Mouse (Mus musculus) forebrain, embryonic 14.5 days (tissue): ENCODE data around the gene Neurl1b. TPM values are rescaled to one million over a fixed set of nuclear protein-coding genes. Genes with fewer than 3 reads are reported as not detected.

ENCODE experiments used
- ATAC-seq: fragments of 200-750 bp; cut with Nextera tagmentation; 2 replicates; pipeline ENCODE4 v1.8.0; 2017; ENCODE audit warnings: mild to moderate bottlenecking, moderate library complexity
- DNase-seq: peaks from one replicate; pipeline ENCODE4 v3.0.0-alpha.2; 2015; ENCODE audit warnings: low spot score
- H3K27ac ChIP-seq: fragments of 300-500 bp; sonication (generic); 2 replicates; pipeline ENCODE4 v1.5.1; 2014; ENCODE audit warnings: low read depth, mild to moderate bottlenecking, control low read depth, low read length, moderate library complexity
- H3K27me3 ChIP-seq: fragments of 300-500 bp; sonication (generic); replicated peaks from 2 replicates; pipeline ENCODE4 v1.6.1; 2014; ENCODE audit warnings: low read length, control low read depth, mixed read lengths; ENCODE audit not compliant: control insufficient read depth, insufficient read depth
- H3K36me3 ChIP-seq: fragments of 300-500 bp; sonication (generic); 2 replicates; pipeline ENCODE4 v1.6.1; 2014; ENCODE audit warnings: low read length, control low read depth; ENCODE audit not compliant: control insufficient read depth, insufficient read depth
- H3K4me1 ChIP-seq: fragments of 300-500 bp; sonication (generic); 2 replicates; pipeline ENCODE4 v1.6.1; 2014; ENCODE audit warnings: antibody characterized with exemption, low read length, control low read depth; ENCODE audit not compliant: control insufficient read depth, insufficient read depth
- H3K4me2 ChIP-seq: fragments of 300-500 bp; sonication (generic); 2 replicates; pipeline ENCODE4 v1.6.1; 2014; ENCODE audit warnings: mild to moderate bottlenecking, control low read depth, low read length
- H3K4me3 ChIP-seq: fragments of 300-500 bp; sonication (generic); 2 replicates; pipeline ENCODE4 v1.5.1; 2014; ENCODE audit warnings: low read depth, low read length, control low read depth
- H3K9ac ChIP-seq: fragments of 300-500 bp; sonication (generic); 2 replicates; pipeline ENCODE4 v1.6.1; 2014; ENCODE audit warnings: mild to moderate bottlenecking, low read length, control low read depth, moderate library complexity
- H3K9me3 ChIP-seq: fragments of 300-500 bp; sonication (generic); replicated peaks from 2 replicates; pipeline ENCODE4 v1.6.1; 2016; ENCODE audit warnings: low read length, control low read depth, mixed read lengths; ENCODE audit not compliant: control insufficient read depth
- WGBS: fragments of 180-500 bp; shearing (Covaris S2); extraction: QIAGEN DNeasy Blood & Tissue Kit; methylation state at CpG from one replicate; pipeline ENCODE4 v1.1.7; 2014; 5-methylcytosine and 5-hydroxymethylcytosine counted together
- polyA plus RNA-seq: library from polyadenylated mRNA; unstranded; fragments of >200 nt; fragmentation: Nextera tagmentation; extraction: Ambion mirVana; gene quantifications from 2 replicates; pipeline ENCODE4 v1.2.1, GENCODE M21; 2014

Gene Neurl1b
- polyA plus RNA-seq, 1 experiment from 2014 or later: 2.0 TPM

DNA sequence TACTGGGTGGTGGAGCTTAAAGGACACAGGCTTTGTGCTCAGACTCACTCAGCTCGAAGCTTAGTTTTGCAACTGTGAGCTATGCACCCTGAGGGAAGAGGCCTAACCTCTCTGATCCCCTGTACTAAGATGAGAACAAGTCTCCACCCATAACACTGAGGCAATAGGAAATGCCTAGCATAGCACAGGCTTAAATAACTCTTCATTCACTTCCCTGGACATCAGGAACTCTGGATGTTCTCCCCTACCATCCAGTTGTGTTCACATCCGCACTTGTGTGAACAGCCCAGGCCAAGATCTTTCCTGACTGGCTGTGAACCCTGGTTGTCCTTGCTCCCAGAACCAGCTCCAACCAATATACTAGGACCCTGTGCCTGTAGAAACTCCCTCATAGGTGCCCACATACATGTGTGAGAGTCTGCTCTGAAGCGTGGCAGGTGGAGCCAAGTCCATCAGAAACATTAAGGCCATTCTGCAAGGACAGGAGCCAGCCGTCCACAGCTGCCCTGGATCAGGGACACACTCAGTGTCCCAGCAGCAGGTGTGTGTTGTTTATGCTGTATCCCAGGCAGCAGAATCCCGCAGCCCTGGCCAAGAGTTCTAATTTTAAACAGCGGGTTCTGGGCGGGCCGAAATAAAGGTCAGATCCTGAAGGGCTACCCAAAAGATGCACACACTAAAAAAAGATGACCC, 74.2 kb downstream of the Neurl1b start:
- Histone ChIP-seq H3K4me2 (no peak overlapping the region), H3K36me3 (no peaks in the 10 kb centered on the region), H3K4me1 (no peaks in the 10 kb centered on the region), H3K9me3 (no peaks in the 10 kb centered on the region), H3K27me3 (no peaks in the 10 kb centered on the region), H3K9ac (no peak overlapping the region), H3K27ac (no peak overlapping the region), H3K4me3 (no peak overlapping the region)
- DNase-seq: no peak
- no peak for ATAC-seq
- WGBS: 86% methylated on average over 8 of the region's 8 CpGs

DNA sequence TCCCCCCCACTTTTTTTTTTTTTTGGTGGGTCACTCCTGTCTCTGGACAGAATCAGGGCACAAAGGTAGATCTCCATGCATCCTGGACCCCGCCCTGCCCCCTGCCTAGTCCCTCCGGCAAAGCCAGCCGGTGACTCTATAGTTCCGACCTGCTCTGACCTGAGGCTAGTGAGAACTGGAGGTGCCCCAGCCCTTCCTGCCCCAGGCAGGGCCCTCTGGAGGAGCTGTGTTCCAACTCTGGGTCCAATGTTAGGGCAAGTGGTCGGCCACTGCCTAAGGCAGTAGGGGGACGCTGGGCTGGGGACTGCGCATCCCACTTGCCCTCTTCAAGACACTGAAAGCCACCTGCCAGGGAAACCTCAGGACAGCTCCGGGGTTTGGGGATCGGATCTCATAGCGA, 75.4 kb downstream of the Neurl1b start:
- WGBS: 89% methylated on average over 10 of the region's 10 CpGs
- ATAC-seq: no peak

DNA sequence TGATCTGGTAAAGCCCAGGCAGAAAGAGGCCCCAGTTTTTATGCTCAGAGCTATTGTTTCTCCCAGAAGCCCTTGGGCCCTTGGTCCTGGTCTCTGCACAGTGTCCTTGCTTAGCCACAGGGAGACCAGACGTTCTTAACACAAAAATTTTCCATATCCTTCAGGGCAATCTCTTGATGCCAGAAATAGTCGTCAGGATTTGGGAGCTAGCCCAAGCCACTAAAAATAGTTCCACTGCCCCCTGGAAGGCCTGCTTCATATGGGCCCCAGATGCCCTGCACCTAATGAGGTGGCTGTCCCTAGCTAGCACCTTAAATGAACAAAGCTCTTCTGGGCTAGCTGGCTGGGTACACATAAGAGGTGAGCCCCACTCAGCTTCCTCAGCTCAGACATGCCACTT, 76.3 kb downstream of the Neurl1b start:
- no peaks in the 10 kb centered on the region for H3K36me3 ChIP-seq
- H3K4me2 ChIP-seq: no peak overlapping the region
- no peak for DNase-seq
- H3K4me3 ChIP-seq: no peak overlapping the region
- H3K27me3 ChIP-seq: no peaks in the 10 kb centered on the region
- 85% methylated on average over 2 of the region's 2 CpGs for WGBS
- no peak overlapping the region for H3K9ac ChIP-seq
- no peak for ATAC-seq
- no peaks in the 10 kb centered on the region for H3K9me3 ChIP-seq
- H3K27ac ChIP-seq: no peak overlapping the region
- H3K4me1 ChIP-seq: no peaks in the 10 kb centered on the region

More for the DNA sequence above, 75.4 kb downstream of the Neurl1b start:
- no peaks in the 10 kb centered on the region for H3K4me1 ChIP-seq
- no peaks in the 10 kb centered on the region for H3K36me3 ChIP-seq
- DNase-seq: no peak
- no peak overlapping the region for H3K27ac ChIP-seq
- no peaks in the 10 kb centered on the region for H3K27me3 ChIP-seq
- no peak overlapping the region for H3K4me2 ChIP-seq
- H3K9me3 ChIP-seq: no peaks in the 10 kb centered on the region
- H3K4me3 ChIP-seq: no peak overlapping the region
- no peak overlapping the region for H3K9ac ChIP-seq

DNA sequence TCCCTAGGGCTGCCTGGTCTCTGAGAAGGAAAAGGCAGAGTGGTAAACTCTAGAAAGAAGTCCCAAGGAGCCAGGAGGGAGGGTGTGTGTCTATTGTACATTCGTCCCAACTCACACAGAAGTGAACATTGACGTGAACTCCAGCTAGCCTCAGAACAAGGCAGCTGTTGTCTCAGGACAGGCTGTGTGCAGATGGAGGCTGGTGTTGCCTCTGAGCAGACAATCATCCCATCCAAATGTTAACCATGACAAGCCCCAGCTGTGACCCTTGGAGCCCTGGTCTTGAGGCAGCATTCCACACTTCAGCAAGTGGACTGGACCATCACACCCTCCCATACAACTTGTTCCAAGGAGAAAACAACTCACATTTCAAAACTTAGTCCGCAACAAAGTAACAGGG, 77.6 kb downstream of the Neurl1b start:
- DNase-seq (no peak), ATAC-seq (no peak)
- Histone ChIP-seq H3K9ac (no peak overlapping the region), H3K36me3 (no peaks in the 10 kb centered on the region), H3K27ac (no peak overlapping the region), H3K4me2 (no peak overlapping the region), H3K4me1 (no peaks in the 10 kb centered on the region), H3K9me3 (no peaks in the 10 kb centered on the region), H3K27me3 (no peaks in the 10 kb centered on the region), H3K4me3 (no peak overlapping the region)
- 91% methylated on average over 3 of the region's 3 CpGs for whole genome bisulfite sequencing

DNA sequence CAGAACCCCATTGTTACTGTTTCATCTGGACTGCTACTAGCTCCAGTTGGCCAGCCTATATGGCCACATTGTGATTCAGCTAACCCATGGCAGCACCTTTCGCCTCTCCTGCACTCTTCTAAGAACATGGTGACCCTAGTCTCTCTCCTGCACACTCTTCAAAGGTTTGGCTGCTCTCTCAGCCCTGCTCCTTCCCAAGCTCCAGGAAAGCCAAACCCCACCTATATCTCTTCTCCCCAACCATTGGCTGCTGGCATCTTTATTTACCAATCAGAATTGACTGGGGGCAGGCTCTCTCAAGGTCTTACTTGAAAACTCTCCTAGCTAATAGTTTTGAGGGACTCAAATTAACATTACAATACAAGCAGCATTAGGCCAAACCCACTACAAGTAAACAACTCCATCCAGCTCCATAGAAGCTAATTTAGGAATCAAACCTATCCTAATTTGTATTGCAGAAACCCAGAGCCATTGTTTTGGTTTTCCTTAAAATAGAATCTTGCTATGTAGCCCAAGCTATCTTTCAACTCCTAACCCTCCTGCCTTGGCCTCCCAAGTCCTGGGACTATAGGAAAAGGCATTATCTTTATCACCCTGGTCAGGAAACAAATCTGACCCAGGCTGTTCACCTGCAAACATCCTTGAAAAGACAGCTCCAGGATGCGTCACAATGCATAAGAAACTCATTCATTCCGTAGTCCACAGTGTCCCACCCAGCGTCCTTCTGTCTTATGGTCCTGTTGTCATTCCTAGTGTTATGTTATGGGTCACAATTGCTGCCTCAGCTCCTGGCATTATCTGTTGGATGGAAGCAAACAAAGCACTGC, 80.2 kb downstream of the Neurl1b start:
- ATAC-seq (no peak), DNase-seq (no peak)
- WGBS: 89% methylated on average over 4 of the region's 4 CpGs
- H3K4me3 ChIP-seq: no peak overlapping the region
- H3K36me3 ChIP-seq: no peaks in the 10 kb centered on the region
- no peak overlapping the region for H3K27ac ChIP-seq
- no peak overlapping the region for H3K4me2 ChIP-seq
- no peaks in the 10 kb centered on the region for H3K27me3 ChIP-seq
- no peaks in the 10 kb centered on the region for H3K9me3 ChIP-seq
- H3K4me1 ChIP-seq: no peaks in the 10 kb centered on the region
- H3K9ac ChIP-seq: no peak overlapping the region

Other genes with a start within 250 kb of the Neurl1b start
- gene Pdia2, start 215.7 kb upstream of the Neurl1b start, polyA plus RNA-seq: not detected in 2 replicates
- gene Rgs11, start 211.9 kb upstream of the Neurl1b start, polyA plus RNA-seq: 1.7 and 3.2 TPM in 2 replicates
- 33.8 and 44.4 TPM in 2 replicates for gene Arhgdig, start 207.0 kb upstream of the Neurl1b start, polyA plus RNA-seq
- 15.8 and 21.4 TPM in 2 replicates for gene Fam234a, start 170.6 kb upstream of the Neurl1b start, polyA plus RNA-seq
- 81.4 and 101 TPM in 2 replicates for gene Luc7l, start 161.9 kb upstream of the Neurl1b start, polyA plus RNA-seq
- gene Ergic1, start 146.7 kb downstream of the Neurl1b start, polyA plus RNA-seq: 126 and 134 TPM in 2 replicates
- gene Dusp1, start 147.3 kb downstream of the Neurl1b start, polyA plus RNA-seq: 58.4 and 66.0 TPM in 2 replicates
- gene Atp6v0e, start 248.4 kb downstream of the Neurl1b start, polyA plus RNA-seq: 154 and 185 TPM in 2 replicates